In the genomic region with DNA sequence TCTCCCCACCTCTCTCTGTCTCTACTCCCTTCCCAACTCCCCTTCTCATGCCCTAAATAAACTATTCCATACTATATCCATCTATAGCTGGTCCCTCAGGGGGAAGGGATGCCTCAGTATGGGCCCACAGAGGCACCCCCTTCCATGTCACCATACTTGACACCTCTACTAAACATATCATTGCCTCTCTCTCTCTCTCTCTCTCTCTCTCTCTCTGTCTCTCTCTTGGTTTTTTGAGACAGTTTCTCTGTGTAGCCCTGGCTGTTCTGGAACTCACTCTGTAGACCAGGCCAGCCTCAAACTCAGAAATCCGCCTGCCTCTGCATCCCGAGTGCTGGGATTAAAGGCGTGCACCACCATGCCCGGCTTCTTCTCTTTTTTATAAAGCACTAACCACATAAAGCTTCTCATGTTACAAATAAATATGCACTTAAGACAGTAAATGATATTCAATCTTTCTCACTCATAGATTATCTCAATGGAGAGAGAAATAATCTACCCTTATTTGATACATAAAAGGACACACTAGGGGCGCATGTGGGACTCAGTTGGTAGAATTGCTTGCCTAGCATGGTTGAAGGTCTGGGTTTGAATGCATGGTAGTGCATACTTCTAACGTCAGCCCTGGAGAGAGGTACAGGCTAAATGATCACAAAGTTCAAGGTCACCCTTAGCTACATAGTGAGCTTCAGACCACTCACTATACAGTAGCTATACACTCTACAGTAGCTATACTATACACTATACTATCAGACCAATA, we compare ENCODE assay signal across 20 mouse cellular contexts.
"Had no signal": no experiment of that assay in that cellular context is flagged by ENCODE, and none has a peak within 500 bp of the region (broad histone marks: within the 10 kb centered on the region; RNA-seq: fewer than 3 reads in every experiment).

No protein-coding gene starts in this region.

- H3K9ac ChIP-seq: limb, embryonic 12.5 days; limb, embryonic 15.5 days; liver, embryonic 12.5 days; liver, embryonic 15.5 days; midbrain, embryonic 12.5 days; midbrain, embryonic 15.5 days; neural tube, embryonic 13.5 days; stomach, embryonic 15.5 days had no signal

- H3K36me3 ChIP-seq: limb, embryonic 15.5 days; liver, embryonic 12.5 days; liver, embryonic 15.5 days; midbrain, embryonic 15.5 days; stomach, embryonic 15.5 days had no signal

- DNase-seq: kidney, adult 18-20 months; kidney, adult 9 months; kidney, postnatal 14 days; kidney, postnatal 4 days; lung, adult 2 months; lung, postnatal 14 days; lung, postnatal 4 days; retina, postnatal 1 day; right cerebral cortex, postnatal 25 days; spleen, adult 18-20 months; thymus, postnatal 25 days had no signal

- H3K9me3 ChIP-seq: limb, embryonic 15.5 days; liver, embryonic 15.5 days; stomach, embryonic 15.5 days had no signal

- H3K27me3 ChIP-seq: limb, embryonic 12.5 days; limb, embryonic 15.5 days; liver, embryonic 12.5 days; liver, embryonic 15.5 days; midbrain, embryonic 12.5 days; midbrain, embryonic 15.5 days; neural tube, embryonic 13.5 days; stomach, embryonic 15.5 days had no signal

- H3K4me1 ChIP-seq: limb, embryonic 12.5 days; limb, embryonic 15.5 days; liver, embryonic 12.5 days; liver, embryonic 15.5 days; midbrain, embryonic 15.5 days; neural tube, embryonic 13.5 days; stomach, embryonic 15.5 days had no signal

- H3K27ac ChIP-seq: limb, embryonic 12.5 days; limb, embryonic 15.5 days; liver, embryonic 12.5 days; liver, embryonic 15.5 days; midbrain, embryonic 12.5 days; midbrain, embryonic 15.5 days; neural tube, embryonic 13.5 days; stomach, embryonic 15.5 days had no signal

- H3K4me3 ChIP-seq: limb, embryonic 12.5 days; limb, embryonic 15.5 days; liver, embryonic 12.5 days; liver, embryonic 15.5 days; midbrain, embryonic 12.5 days; midbrain, embryonic 15.5 days; myocyte; neural tube, embryonic 13.5 days; stomach, embryonic 15.5 days had no signal

- ATAC-seq: liver, embryonic 12.5 days; midbrain, embryonic 15.5 days had no signal

- H3K4me2 ChIP-seq: limb, embryonic 12.5 days; limb, embryonic 15.5 days; liver, embryonic 12.5 days; liver, embryonic 15.5 days; midbrain, embryonic 12.5 days; midbrain, embryonic 15.5 days; neural tube, embryonic 13.5 days; stomach, embryonic 15.5 days had no signal
